Mouse (Mus musculus): Measurements from ENCODE around the gene Gxylt1. TPM values are rescaled to one million over a fixed set of nuclear protein-coding genes. Genes with fewer than 3 reads are reported as not detected.
A peak's percentile ranks its signal among the peaks of the same experiment; 100 is the strongest.

Gxylt1 gene
- polyA plus RNA-seq, 1 experiment: 5.6 TPM

DNA sequence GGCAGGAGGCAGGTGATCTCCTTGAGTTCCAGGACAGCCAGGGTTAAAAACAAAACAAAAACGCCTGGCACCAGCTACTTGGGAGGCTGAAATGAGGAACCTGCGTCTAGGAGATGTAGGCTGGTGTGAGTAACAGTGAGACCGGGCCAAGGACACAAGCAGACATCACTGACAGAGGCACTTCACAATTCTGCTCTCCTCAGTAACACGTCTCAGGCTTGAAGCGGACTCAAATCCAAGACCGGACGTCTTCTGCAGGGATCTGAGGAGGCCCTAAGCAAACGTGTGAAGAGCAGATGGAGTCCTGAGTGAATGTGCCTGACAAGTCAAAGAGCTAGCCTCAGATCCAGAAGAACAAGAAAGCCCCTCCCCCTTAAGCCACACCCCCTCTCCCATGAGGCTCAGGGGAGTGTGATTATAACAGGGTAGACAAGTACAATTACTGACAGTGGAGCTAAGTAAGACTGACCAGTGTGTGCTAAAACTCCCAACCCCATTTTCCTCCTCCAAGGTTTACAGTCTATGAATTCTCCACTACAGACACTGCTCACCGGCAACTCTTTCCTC, 4.6 kb downstream of the Gxylt1 start:
- Histone ChIP-seq H3K4me1 (ENCODE audit: control insufficient read depth, insufficient read depth, insufficient read length, low read length) (peaks cover 7% of the 10 kb centered on the region; the same call in 1 of the 2 replicates), H3K4me3 (ENCODE audit: insufficient read depth, low read depth, low read length) (no peak overlapping the region), H3K27ac (replicated peaks; ENCODE audit: low read depth, low read length) (no peak overlapping the region)

- no peak overlapping the region for H3K27ac ChIP-seq (replicated peaks; ENCODE audit: low read depth, low read length)
- peaks cover 7% of the 10 kb centered on the region; the same call in 1 of the 2 replicates for H3K4me1 ChIP-seq (ENCODE audit: control insufficient read depth, insufficient read depth, insufficient read length, low read length)
- H3K4me3 ChIP-seq (ENCODE audit: insufficient read depth, low read depth, low read length): no peak overlapping the region
Observed at GRCm38 (mm10) chr15:93269572-93269971, 5.4 kb downstream of the Gxylt1 start.

DNA sequence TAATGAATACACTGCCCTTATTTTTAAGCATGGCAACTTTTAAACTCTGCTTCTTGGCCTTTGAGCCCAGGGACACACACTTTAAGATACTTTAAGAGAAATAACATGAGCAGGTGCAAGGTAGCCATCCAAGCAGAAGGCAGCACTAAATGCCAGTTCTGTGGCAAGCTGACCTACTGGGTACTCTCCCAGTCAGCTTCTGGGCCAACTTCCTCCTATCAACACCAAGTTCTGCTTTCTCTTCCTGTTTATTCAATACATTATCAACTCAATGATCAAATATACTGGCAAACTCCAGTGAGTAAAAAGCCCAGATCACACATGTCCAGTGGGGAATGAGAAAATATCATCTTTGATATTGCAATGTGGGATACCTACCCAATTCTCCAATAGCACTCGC, 7.0 kb downstream of the Gxylt1 start:
- Histone ChIP-seq H3K27ac (replicated peaks; ENCODE audit: low read depth, low read length) (no peak overlapping the region), H3K4me1 (ENCODE audit: control insufficient read depth, insufficient read depth, insufficient read length, low read length) (0 out of 2 replicates have a peak, but pooled peaks cover under 1% of the 10 kb centered on the region), H3K4me3 (ENCODE audit: insufficient read depth, low read depth, low read length) (no peak overlapping the region)

DNA sequence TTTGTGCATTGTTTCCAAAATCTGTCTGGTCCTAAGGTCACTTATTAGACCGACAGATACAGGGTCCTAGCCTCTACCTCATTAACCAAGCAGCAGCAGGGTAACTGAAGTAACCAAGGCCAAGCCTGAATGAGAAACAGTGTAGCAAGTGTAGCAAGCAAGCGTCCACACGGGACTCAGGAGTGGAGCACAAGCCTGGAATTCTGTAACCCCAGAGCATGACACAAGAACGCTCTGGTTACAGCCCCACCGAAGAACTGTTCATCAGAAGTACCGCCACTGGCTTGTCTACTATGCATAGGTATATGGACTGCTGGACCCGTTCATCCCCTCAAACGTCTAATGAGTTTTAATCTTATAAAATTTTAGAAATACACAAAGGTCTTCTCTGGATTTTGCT, 7.5 kb downstream of the Gxylt1 start:
- no peak overlapping the region for H3K4me3 ChIP-seq (ENCODE audit: insufficient read depth, low read depth, low read length)
- H3K27ac ChIP-seq (replicated peaks; ENCODE audit: low read depth, low read length): no peak overlapping the region
- no peaks in the 10 kb centered on the region for H3K4me1 ChIP-seq (ENCODE audit: control insufficient read depth, insufficient read depth, insufficient read length, low read length)

GRCm38 (mm10) chr15:93266361-93266760, 8.6 kb downstream of the Gxylt1 start:
- H3K4me1 ChIP-seq (ENCODE audit: control insufficient read depth, insufficient read depth, insufficient read length, low read length): no peaks in the 10 kb centered on the region
- H3K4me3 ChIP-seq (ENCODE audit: insufficient read depth, low read depth, low read length): no peak overlapping the region
- H3K27ac ChIP-seq (replicated peaks; ENCODE audit: low read depth, low read length): no peak overlapping the region

- Histone ChIP-seq H3K4me3 (ENCODE audit: insufficient read depth, low read depth, low read length) (no peak overlapping the region), H3K27ac (replicated peaks; ENCODE audit: low read depth, low read length) (no peak overlapping the region), H3K4me1 (ENCODE audit: control insufficient read depth, insufficient read depth, insufficient read length, low read length) (no peaks in the 10 kb centered on the region)
Observed at GRCm38 (mm10) chr15:93265728-93266127, 9.3 kb downstream of the Gxylt1 start.

- Histone ChIP-seq H3K27ac (replicated peaks; ENCODE audit: low read depth, low read length) (no peak overlapping the region), H3K4me1 (ENCODE audit: control insufficient read depth, insufficient read depth, insufficient read length, low read length) (no peaks in the 10 kb centered on the region), H3K4me3 (ENCODE audit: insufficient read depth, low read depth, low read length) (no peak overlapping the region)
Observed at GRCm38 (mm10) chr15:93265231-93265630, 9.7 kb downstream of the Gxylt1 start.

DNA sequence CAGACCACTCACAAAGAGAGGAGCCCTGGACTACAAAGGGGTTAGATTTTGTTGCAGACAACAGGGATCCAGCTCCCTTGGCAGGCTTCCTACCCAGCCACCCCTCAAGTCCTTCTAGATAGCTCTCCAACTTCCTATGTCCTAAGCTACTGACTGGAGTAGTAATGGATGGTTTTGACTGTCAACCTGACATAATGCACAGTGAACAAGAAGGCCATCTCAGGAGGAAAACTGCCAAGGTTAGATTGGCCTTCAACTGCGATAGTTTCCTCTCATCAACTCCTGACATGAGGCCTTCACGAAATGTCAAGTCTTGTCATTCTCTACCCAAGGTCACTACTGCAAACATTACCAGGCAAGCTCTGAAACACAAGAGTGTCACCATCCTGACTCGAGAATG, 10.8 kb downstream of the Gxylt1 start:
- Histone ChIP-seq H3K4me3 (ENCODE audit: insufficient read depth, low read depth, low read length) (no peak overlapping the region), H3K27ac (replicated peaks; ENCODE audit: low read depth, low read length) (no peak overlapping the region), H3K4me1 (ENCODE audit: control insufficient read depth, insufficient read depth, insufficient read length, low read length) (no peaks in the 10 kb centered on the region)

DNA sequence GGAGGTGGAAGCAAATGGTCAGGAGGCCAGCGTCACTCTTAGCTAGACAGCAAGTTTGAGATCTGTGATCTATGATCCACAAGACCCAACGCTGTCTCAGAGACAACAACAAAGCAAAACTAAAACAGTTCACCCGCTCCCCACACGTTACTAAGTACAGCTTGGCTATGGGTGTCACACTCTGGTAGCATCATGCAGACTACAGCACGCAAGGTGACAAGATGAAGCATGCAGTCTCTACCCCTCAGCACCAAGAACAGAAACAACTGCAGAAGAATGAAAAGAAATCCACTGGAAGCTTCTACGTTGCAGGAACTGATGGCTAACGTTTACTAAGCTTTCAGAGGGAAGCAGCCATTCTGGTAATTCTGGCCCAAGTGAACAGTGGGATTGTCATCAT, 11.4 kb downstream of the Gxylt1 start:
- H3K4me1 ChIP-seq (ENCODE audit: control insufficient read depth, insufficient read depth, insufficient read length, low read length): no peaks in the 10 kb centered on the region

DNA sequence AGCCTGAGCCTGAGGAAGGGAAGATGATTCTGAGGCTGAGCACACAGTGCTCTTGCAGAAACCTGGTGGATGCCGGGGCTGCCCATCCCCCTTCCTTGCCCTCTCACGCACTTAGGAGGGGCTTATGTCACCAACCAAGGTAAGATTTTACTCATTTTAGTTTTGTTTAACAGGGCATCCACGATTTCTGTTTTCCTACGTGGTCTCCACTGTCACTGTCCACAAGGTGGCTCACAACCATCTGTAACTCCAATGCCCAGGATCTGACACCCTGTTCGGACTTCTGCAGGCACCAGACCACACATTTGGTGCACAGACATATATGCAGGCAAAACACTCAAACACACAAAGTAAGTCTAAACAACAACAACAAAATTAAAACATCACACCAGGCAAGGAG, 12.2 kb downstream of the Gxylt1 start:
- Histone ChIP-seq H3K4me3 (ENCODE audit: insufficient read depth, low read depth, low read length) (no peak overlapping the region), H3K4me1 (ENCODE audit: control insufficient read depth, insufficient read depth, insufficient read length, low read length) (no peaks in the 10 kb centered on the region), H3K27ac (replicated peaks; ENCODE audit: low read depth, low read length) (no peak overlapping the region)

More for the DNA sequence above, 11.4 kb downstream of the Gxylt1 start:
- Histone ChIP-seq H3K27ac (replicated peaks; ENCODE audit: low read depth, low read length) (no peak overlapping the region), H3K4me3 (ENCODE audit: insufficient read depth, low read depth, low read length) (no peak overlapping the region)

- H3K4me3 ChIP-seq (ENCODE audit: insufficient read depth, low read depth, low read length): no peak overlapping the region
- H3K27ac ChIP-seq (replicated peaks; ENCODE audit: low read depth, low read length): no peak overlapping the region
- H3K4me1 ChIP-seq (ENCODE audit: control insufficient read depth, insufficient read depth, insufficient read length, low read length): no peaks in the 10 kb centered on the region
Observed at GRCm38 (mm10) chr15:93262274-93262673, 12.7 kb downstream of the Gxylt1 start.

DNA sequence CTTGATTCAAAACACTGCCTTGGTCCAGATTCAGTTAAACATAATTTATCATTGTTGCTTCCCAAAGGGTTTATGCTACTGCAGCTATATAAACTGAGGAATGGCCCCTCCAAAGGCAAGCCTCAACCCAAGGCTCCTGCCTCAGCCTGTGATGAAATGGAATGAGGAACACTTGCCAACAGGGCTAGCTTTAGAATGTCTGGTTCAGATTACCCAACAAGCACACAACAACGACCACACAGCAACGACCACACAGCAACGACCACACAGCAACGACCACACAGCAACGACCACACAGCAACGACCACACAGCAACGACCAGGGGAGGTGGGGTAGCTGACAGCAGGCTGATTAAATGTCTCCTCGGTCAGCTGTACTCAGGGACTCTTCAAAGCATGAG, 15.0 kb downstream of the Gxylt1 start:
- H3K27ac ChIP-seq (replicated peaks; ENCODE audit: low read depth, low read length): no peak overlapping the region
- no peak overlapping the region for H3K4me3 ChIP-seq (ENCODE audit: insufficient read depth, low read depth, low read length)
- no peaks in the 10 kb centered on the region for H3K4me1 ChIP-seq (ENCODE audit: control insufficient read depth, insufficient read depth, insufficient read length, low read length)

DNA sequence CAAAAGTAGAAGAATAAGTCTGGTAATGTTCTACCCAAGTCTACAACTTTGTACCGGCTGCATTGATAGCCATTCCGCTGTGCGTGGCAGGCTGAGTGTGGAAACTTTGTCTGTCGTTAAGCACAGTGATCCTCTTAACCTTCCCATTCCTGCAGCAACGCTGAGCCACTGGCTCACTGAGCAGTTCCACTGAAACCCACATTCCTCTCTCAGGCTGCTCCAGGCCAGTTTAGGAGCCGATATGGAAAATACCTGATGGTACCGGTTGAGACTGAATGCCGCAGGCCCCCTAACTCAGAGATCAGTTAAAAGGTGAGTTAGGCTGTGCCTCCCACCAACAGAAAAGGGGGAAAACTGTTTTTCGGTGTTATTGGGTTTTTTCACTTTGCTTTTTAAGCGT, 19.7 kb downstream of the Gxylt1 start:
- no peaks in the 10 kb centered on the region for H3K4me1 ChIP-seq (ENCODE audit: control insufficient read depth, insufficient read depth, insufficient read length, low read length)
- H3K4me3 ChIP-seq (ENCODE audit: insufficient read depth, low read depth, low read length): no peak overlapping the region
- no peak overlapping the region for H3K27ac ChIP-seq (replicated peaks; ENCODE audit: low read depth, low read length)

GRCm38 (mm10) chr15:93253172-93253571, 21.8 kb downstream of the Gxylt1 start:
- Histone ChIP-seq H3K4me1 (ENCODE audit: control insufficient read depth, insufficient read depth, insufficient read length, low read length) (no peaks in the 10 kb centered on the region), H3K4me3 (ENCODE audit: insufficient read depth, low read depth, low read length) (no peak overlapping the region), H3K27ac (replicated peaks; ENCODE audit: low read depth, low read length) (no peak overlapping the region)

- no peak overlapping the region for H3K4me3 ChIP-seq (ENCODE audit: insufficient read depth, low read depth, low read length)
- no peaks in the 10 kb centered on the region for H3K4me1 ChIP-seq (ENCODE audit: control insufficient read depth, insufficient read depth, insufficient read length, low read length)
- 0 out of 2 replicates have a peak overlapping the region, but pooled peaks have one; percentile 20 for H3K27ac ChIP-seq (replicated peaks; ENCODE audit: low read depth, low read length)
Observed at GRCm38 (mm10) chr15:93252396-93252795, 22.6 kb downstream of the Gxylt1 start.

GRCm38 (mm10) chr15:93251553-93252250, 23.3 kb downstream of the Gxylt1 start:
- H3K4me1 ChIP-seq (ENCODE audit: control insufficient read depth, insufficient read depth, insufficient read length, low read length): no peaks in the 10 kb centered on the region
- H3K4me3 ChIP-seq (ENCODE audit: insufficient read depth, low read depth, low read length): 0 out of 2 replicates have a peak overlapping the region, but pooled peaks have one; percentile 23
- H3K27ac ChIP-seq (replicated peaks; ENCODE audit: low read depth, low read length): peak overlapping the region; percentile 20

All from brown adipose tissue, adult 24 weeks (tissue).